Mouse (Mus musculus): ENCODE data around the gene Hus1b. TPM values are rescaled to one million over a fixed set of nuclear protein-coding genes. Genes with fewer than 3 reads are reported as not detected.

The Hus1b gene
- polyA plus RNA-seq, 1 experiment = 0.10 TPM

DNA sequence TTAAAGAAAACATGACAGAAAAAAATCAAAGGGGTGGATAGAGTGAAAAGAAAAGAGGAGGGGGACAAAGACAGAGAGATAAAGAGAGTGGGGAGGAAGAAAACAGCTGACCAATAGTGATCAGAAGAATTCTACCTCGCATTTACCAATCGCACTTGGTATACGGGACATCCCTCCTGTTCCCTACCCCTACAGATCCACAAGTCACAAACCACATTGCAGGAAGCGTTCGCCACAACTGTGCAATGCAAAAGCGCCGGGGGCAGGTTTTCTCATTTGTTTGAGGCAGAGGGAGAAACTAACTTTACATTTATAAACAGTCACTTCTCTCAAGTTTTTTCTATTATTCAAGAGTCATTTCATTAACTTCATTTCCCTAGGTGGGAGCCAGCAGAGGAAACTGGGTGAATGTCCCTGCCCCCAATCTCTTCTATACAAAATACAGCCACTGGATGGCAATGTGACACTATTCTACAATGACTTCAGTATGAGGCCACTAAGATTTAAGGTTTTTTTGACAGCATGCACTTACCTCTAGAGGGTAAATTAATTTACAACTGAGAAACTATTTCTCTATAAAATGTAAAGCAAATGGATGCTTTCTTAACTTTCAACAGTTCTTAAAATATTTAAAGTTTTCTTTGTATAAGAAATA is 46.0 kb downstream of the Hus1b start:
- Histone ChIP-seq H3K4me1 (ENCODE audit: control insufficient read depth, insufficient read depth, insufficient read length, low read length) (no peaks in the 10 kb centered on the region), H3K36me3 (ENCODE audit: control insufficient read depth, insufficient read depth, low read length) (peaks cover 21% of the 10 kb centered on the region)

More for the DNA sequence above, 46.0 kb downstream of the Hus1b start:
- H3K4me3 ChIP-seq (ENCODE audit: low read depth, low read length) = no peak overlapping the region
- WGBS = 88% methylated on average over 7 of the region's 7 CpGs
- no peaks in the 10 kb centered on the region for H3K27me3 ChIP-seq (ENCODE audit: control insufficient read depth, insufficient read depth, low read length)
- TF ChIP-seq CTCF (IDR thresholded peaks at IDR 0.05; ENCODE audit: extremely low read depth, insufficient read length, insufficient replicate concordance, low read depth, low read length) (no peak), POLR2A (IDR thresholded peaks at IDR 0.05; ENCODE audit: low read depth, low read length) (no peak)
- no peak overlapping the region for H3K27ac ChIP-seq (ENCODE audit: insufficient read depth, low read depth, low read length)

Other genes starting within 250 kb of the Hus1b start
- 2.5 and 5.0 TPM in 2 replicates for gene Irf4, start 198.5 kb downstream of the Hus1b start, polyA plus RNA-seq (2012; rRNA removed)
- 2.1 and 3.6 TPM in 2 replicates for gene Exoc2, start 26.3 kb upstream of the Hus1b start, polyA plus RNA-seq (2012; rRNA removed)
- gene Gm5447, start 26.4 kb upstream of the Hus1b start, polyA plus RNA-seq (2012; rRNA removed) = 0.06 TPM in 1 of 2 replicates, not detected in the other